Comparison of ENCODE assay signal across 32 mouse cellular contexts in genomic region chr6:46240349-46240748, GRCm38 (mm10).
"Had no signal": no experiment of that assay in that cellular context is flagged by ENCODE, and none has a peak within 500 bp of the region (broad histone marks: within the 10 kb centered on the region; RNA-seq: fewer than 3 reads in every experiment).

No protein-coding gene starts in this region.

- H3K4me2 ChIP-seq: limb, embryonic 12.5 days; limb, embryonic 13.5 days; limb, embryonic 15.5 days; liver, embryonic 11.5 days; liver, embryonic 12.5 days; liver, embryonic 13.5 days; liver, embryonic 15.5 days; lung, embryonic 14.5 days; lung, embryonic 15.5 days; midbrain, embryonic 11.5 days; midbrain, embryonic 12.5 days; midbrain, embryonic 13.5 days; midbrain, embryonic 15.5 days; neural tube, embryonic 12.5 days had no signal

- H3K36me3 ChIP-seq: limb, embryonic 10.5 days; limb, embryonic 12.5 days; limb, embryonic 13.5 days; limb, embryonic 15.5 days; liver, embryonic 12.5 days; liver, embryonic 13.5 days; liver, embryonic 15.5 days; lung, embryonic 15.5 days; midbrain, embryonic 10.5 days; midbrain, embryonic 12.5 days; midbrain, embryonic 13.5 days; midbrain, embryonic 15.5 days; neural tube, embryonic 12.5 days had no signal

- H3K4me1 ChIP-seq: limb, embryonic 10.5 days; limb, embryonic 12.5 days; limb, embryonic 13.5 days; limb, embryonic 15.5 days; liver, embryonic 12.5 days; liver, embryonic 13.5 days; liver, embryonic 15.5 days; lung, embryonic 15.5 days; megakaryocyte, embryonic 14.5 days; midbrain, embryonic 10.5 days; midbrain, embryonic 12.5 days; midbrain, embryonic 13.5 days; midbrain, embryonic 15.5 days; neural tube, embryonic 12.5 days had no signal

- H3K27ac ChIP-seq: limb, embryonic 10.5 days; limb, embryonic 12.5 days; limb, embryonic 13.5 days; limb, embryonic 15.5 days; liver, embryonic 12.5 days; liver, embryonic 13.5 days; liver, embryonic 14.5 days; liver, embryonic 15.5 days; lung, embryonic 15.5 days; macrophage; midbrain, embryonic 10.5 days; midbrain, embryonic 12.5 days; midbrain, embryonic 13.5 days; midbrain, embryonic 15.5 days; neural tube, embryonic 12.5 days had no signal

- DNase-seq: left cerebral cortex, postnatal 4 days; liver; liver, embryonic 13.5 days; liver, postnatal 0 days; lung, adult 18-20 months; lung, adult 2 months; lung, embryonic 14.5 days; lung, postnatal 10 days; lung, postnatal 14 days; lung, postnatal 36 days; lung, postnatal 4 days; midbrain, embryonic 14.5 days had no signal

- ATAC-seq: liver, embryonic 12.5 days; liver, postnatal 0 days; lung, postnatal 0 days; midbrain, embryonic 13.5 days; midbrain, embryonic 15.5 days; midbrain, embryonic 16.5 days had no signal

- H3K9ac ChIP-seq: limb, embryonic 12.5 days; limb, embryonic 13.5 days; limb, embryonic 15.5 days; liver, embryonic 12.5 days; liver, embryonic 13.5 days; liver, embryonic 14.5 days; liver, embryonic 15.5 days; liver, postnatal 0 days; lung, embryonic 14.5 days; lung, embryonic 15.5 days; midbrain, embryonic 12.5 days; midbrain, embryonic 13.5 days; midbrain, embryonic 15.5 days; neural tube, embryonic 12.5 days had no signal

- H3K4me3 ChIP-seq: limb, embryonic 10.5 days; limb, embryonic 12.5 days; limb, embryonic 13.5 days; limb, embryonic 15.5 days; liver, embryonic 12.5 days; liver, embryonic 13.5 days; liver, embryonic 15.5 days; lung, embryonic 15.5 days; megakaryocyte, embryonic 14.5 days; midbrain, embryonic 10.5 days; midbrain, embryonic 12.5 days; midbrain, embryonic 13.5 days; midbrain, embryonic 15.5 days; myocyte; neural tube, embryonic 12.5 days had no signal

- H3K9me3 ChIP-seq: limb, embryonic 10.5 days; limb, embryonic 12.5 days; limb, embryonic 13.5 days; limb, embryonic 15.5 days; liver, embryonic 12.5 days; liver, embryonic 13.5 days; liver, embryonic 15.5 days; lung, embryonic 15.5 days; midbrain, embryonic 10.5 days; midbrain, embryonic 12.5 days; midbrain, embryonic 13.5 days; midbrain, embryonic 15.5 days; neural tube, embryonic 12.5 days had no signal

- H3K27me3 ChIP-seq: limb, embryonic 12.5 days; limb, embryonic 13.5 days; limb, embryonic 15.5 days; liver, embryonic 12.5 days; liver, embryonic 13.5 days; liver, embryonic 15.5 days; lung, embryonic 15.5 days; megakaryocyte, embryonic 14.5 days; midbrain, embryonic 12.5 days; midbrain, embryonic 13.5 days; midbrain, embryonic 15.5 days; neural tube, embryonic 12.5 days had no signal
